Mouse (Mus musculus) MEL (cell line): Measurements from ENCODE around the gene Gm20388. TPM values are rescaled to one million over a fixed set of nuclear protein-coding genes. Genes with fewer than 3 reads are reported as not detected.
A peak's percentile ranks its signal among the peaks of the same experiment; 100 is the strongest.

ENCODE experiments used
- DNase-seq: peaks from one replicate; pipeline ENCODE4 v3.0.0; 2011; ENCODE audit warnings: low read depth, low spot score
- H3K27ac ChIP-seq: 2 replicates; pipeline ENCODE4 v1.5.1; 2012; ENCODE audit warnings: low read depth, mild to moderate bottlenecking, control low read depth, low read length, moderate library complexity; ENCODE audit not compliant: control insufficient read depth
- H3K27me3 ChIP-seq, 2 experiments: fragments of 150-350 bp in 1 of 2; sonication (generic) in 1 of 2; 2 replicates each; pipeline ENCODE4 v1.6.1; 2012; ENCODE audit warnings: low read length in 2 of 2, mild to moderate bottlenecking in 2 of 2, improper control_type of control experiment in 1 of 2, moderate library complexity in 1 of 2; ENCODE audit not compliant: insufficient read depth in 2 of 2, control insufficient read depth in 1 of 2
- H3K36me3 ChIP-seq, 2 experiments: 2 replicates each; pipeline ENCODE4 v1.6.1; 2012 to 2014; ENCODE audit warnings: low read length in 2 of 2, improper control_type of control experiment in 1 of 2, inconsistent platforms in 1 of 2, mild to moderate bottlenecking in 1 of 2; ENCODE audit not compliant: insufficient read depth in 2 of 2, control insufficient read depth in 1 of 2
- H3K4me1 ChIP-seq, 2 experiments: fragments of 150-350 bp in 1 of 2; sonication (generic) in 1 of 2; 2 replicates each; pipeline ENCODE4 v1.6.1; 2012; ENCODE audit warnings: low read length in 2 of 2, improper control_type of control experiment in 1 of 2, mild to moderate bottlenecking in 1 of 2; ENCODE audit not compliant: insufficient read depth in 2 of 2, control insufficient read depth in 1 of 2
- H3K4me3 ChIP-seq, 2 experiments: fragments of 150-350 bp in 1 of 2; sonication (generic) in 1 of 2; 2 replicates each; pipeline ENCODE4 v1.5.1; 2012; ENCODE audit warnings: low read depth in 2 of 2, low read length in 2 of 2, mild to moderate bottlenecking in 2 of 2, moderate library complexity in 2 of 2, control low read depth in 1 of 2, improper control_type of control experiment in 1 of 2; ENCODE audit not compliant: control insufficient read depth in 1 of 2, insufficient read depth in 1 of 2
- H3K79me2 ChIP-seq: 2 replicates; pipeline ENCODE4 v1.6.1; 2012; ENCODE audit warnings: mild to moderate bottlenecking, low read length, moderate library complexity; ENCODE audit not compliant: control insufficient read depth, poor library complexity, insufficient read depth
- H3K9ac ChIP-seq: 2 replicates; pipeline ENCODE4 v1.6.1; 2012; ENCODE audit warnings: low read depth, mild to moderate bottlenecking, control low read depth, low read length, moderate library complexity; ENCODE audit not compliant: control insufficient read depth, poor library complexity, severe bottlenecking
- H3K9me3 ChIP-seq: fragments of 150-350 bp; sonication (generic); replicated peaks from 2 replicates; pipeline ENCODE4 v1.6.1; 2012; ENCODE audit warnings: mild to moderate bottlenecking, low read length, improper control_type of control experiment, moderate library complexity; ENCODE audit not compliant: insufficient read depth
- BHLHE40 ChIP-seq: IDR thresholded peaks from 2 replicates; pipeline ENCODE4 v1.6.1; 2012; ENCODE audit warnings: low read depth, mild to moderate bottlenecking, inconsistent platforms, low read length, improper control_type of control experiment, borderline replicate concordance
- CHD1 ChIP-seq: IDR thresholded peaks from 2 replicates; pipeline ENCODE4 v1.6.1; 2012; ENCODE audit warnings: low read depth, mild to moderate bottlenecking, inconsistent platforms, low read length, improper control_type of control experiment
- ELF1 ChIP-seq: IDR thresholded peaks from 2 replicates; pipeline ENCODE4 v1.6.1; 2014; ENCODE audit warnings: low read depth, mild to moderate bottlenecking, inconsistent platforms, low read length, improper control_type of control experiment, moderate library complexity
- GABPA ChIP-seq: IDR thresholded peaks from 2 replicates; pipeline ENCODE4 v1.6.1; 2012; ENCODE audit warnings: low read depth, mild to moderate bottlenecking, inconsistent platforms, low read length, improper control_type of control experiment, moderate library complexity
- MEF2A ChIP-seq: IDR thresholded peaks from 2 replicates; pipeline ENCODE4 v1.6.1; 2014; ENCODE audit warnings: low read depth, mild to moderate bottlenecking, inconsistent platforms, low read length, improper control_type of control experiment; ENCODE audit not compliant: poor library complexity, insufficient replicate concordance, severe bottlenecking; ENCODE audit errors: extremely low read depth
- MYC ChIP-seq: IDR thresholded peaks from 2 replicates; pipeline ENCODE4 v1.6.1; 2011; ENCODE audit warnings: low read depth, mild to moderate bottlenecking, low read length, improper control_type of control experiment, moderate library complexity
- NELFE ChIP-seq: IDR thresholded peaks from 2 replicates; pipeline ENCODE4 v1.6.1; 2011; ENCODE audit warnings: low read depth, low read length, improper control_type of control experiment
- NRF1 ChIP-seq: IDR thresholded peaks from 2 replicates; pipeline ENCODE4 v1.6.1; 2014; ENCODE audit warnings: low read depth, mild to moderate bottlenecking, inconsistent platforms, low read length, improper control_type of control experiment, moderate library complexity; ENCODE audit not compliant: poor library complexity, insufficient read depth, severe bottlenecking
- POLR2A ChIP-seq, 2 experiments: IDR thresholded peaks; 2 replicates each; pipeline ENCODE4 v1.6.1; 2011 to 2012; ENCODE audit warnings: low read length in 2 of 2, mild to moderate bottlenecking in 2 of 2, control low read depth in 1 of 2, improper control_type of control experiment in 1 of 2, low read depth in 1 of 2, moderate library complexity in 1 of 2; ENCODE audit not compliant: control insufficient read depth in 1 of 2, insufficient read depth in 1 of 2, poor library complexity in 1 of 2
- POLR2AphosphoS2 ChIP-seq: IDR thresholded peaks from 2 replicates; pipeline ENCODE4 v1.6.1; 2011; ENCODE audit warnings: low read length, improper control_type of control experiment
- POLR2AphosphoS5 ChIP-seq: IDR thresholded peaks from 2 replicates; pipeline ENCODE4 v1.6.1; 2012; ENCODE audit warnings: low read depth, borderline replicate concordance, mild to moderate bottlenecking, inconsistent platforms, low read length, moderate library complexity, mixed read lengths
- RAD21 ChIP-seq: IDR thresholded peaks from 2 replicates; pipeline ENCODE4 v1.6.1; 2011; ENCODE audit warnings: mild to moderate bottlenecking, low read depth, low read length, improper control_type of control experiment
- RCOR1 ChIP-seq: IDR thresholded peaks from 2 replicates; pipeline ENCODE4 v1.6.1; 2012; ENCODE audit warnings: low read depth, mild to moderate bottlenecking, inconsistent platforms, low read length, improper control_type of control experiment
- SMC3 ChIP-seq: IDR thresholded peaks from 2 replicates; pipeline ENCODE4 v1.6.1; 2011; ENCODE audit warnings: low read depth, low read length, improper control_type of control experiment
- TBP ChIP-seq: IDR thresholded peaks from 2 replicates; pipeline ENCODE4 v1.8.0; 2011; ENCODE audit warnings: low read depth, low read length, improper control_type of control experiment
- UBTF ChIP-seq: IDR thresholded peaks from 2 replicates; pipeline ENCODE4 v1.6.1; 2012; ENCODE audit warnings: low read depth, mild to moderate bottlenecking, inconsistent platforms, low read length, improper control_type of control experiment, moderate library complexity, borderline replicate concordance; ENCODE audit not compliant: insufficient read depth
- USF2 ChIP-seq, 2 experiments: IDR thresholded peaks; 2 replicates each; pipeline ENCODE4 v1.6.1; 2011 to 2012; ENCODE audit warnings: improper control_type of control experiment in 2 of 2, low read length in 2 of 2, borderline replicate concordance in 1 of 2, inconsistent platforms in 1 of 2, low read depth in 1 of 2, mild to moderate bottlenecking in 1 of 2; ENCODE audit not compliant: insufficient read depth in 1 of 2
- ZC3H11A ChIP-seq: IDR thresholded peaks from 2 replicates; pipeline ENCODE4 v1.6.1; 2012; ENCODE audit warnings: low read depth, mild to moderate bottlenecking, inconsistent platforms, low read length, improper control_type of control experiment
- ZKSCAN1 ChIP-seq: IDR thresholded peaks from 2 replicates; pipeline ENCODE4 v1.6.1; 2012; ENCODE audit warnings: low read depth, mild to moderate bottlenecking, inconsistent platforms, low read length, improper control_type of control experiment, moderate library complexity
- ZNF384 ChIP-seq: IDR thresholded peaks from 2 replicates; pipeline ENCODE4 v1.6.1; 2012; ENCODE audit warnings: low read depth, mild to moderate bottlenecking, inconsistent platforms, low read length, improper control_type of control experiment
- polyA plus RNA-seq, 2 experiments: library from polyadenylated mRNA; stranded (reverse) in 1 of 2; unstranded in 1 of 2; fragments of >175 nt in 1 of 2; fragments of >200 nt in 1 of 2; gene quantifications; 2 replicates each; pipeline versions ENCODE4 v1.2.1 to v1.2.4; 2012; ENCODE audit warnings: low replicate concordance in 2 of 2, low read depth in 1 of 2; ENCODE audit not compliant: insufficient read length in 2 of 2, insufficient read depth in 1 of 2, missing spikeins in 1 of 2
- total RNA-seq: library from RNA; depleted of rRNA; stranded (reverse); fragments of 300-350 nt; gene quantifications from 2 replicates; pipeline ENCODE4 v1.2.3, GENCODE M21; 2012

The Gm20388 gene
- total and polyA plus RNA-seq, 3 experiments: 11.1 to 17.8 TPM; not detected in 1

DNA sequence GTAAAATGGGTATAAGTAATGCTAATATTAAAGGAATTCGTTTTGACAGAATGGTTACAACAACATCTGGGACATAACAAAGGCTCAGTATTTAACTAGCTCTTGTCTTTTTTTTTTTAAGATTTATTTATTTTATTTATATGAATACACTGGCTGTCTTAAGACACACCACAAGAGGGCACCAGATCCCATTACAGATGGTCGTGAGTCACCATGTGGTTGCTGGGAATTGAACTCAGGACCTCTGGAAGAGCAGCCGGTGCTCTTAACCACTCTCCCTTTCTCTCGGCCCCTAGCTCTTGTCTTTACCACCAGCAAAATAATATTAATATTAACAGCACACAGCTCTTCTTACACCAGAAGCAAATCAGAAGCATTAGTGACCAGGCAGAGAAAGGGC, 3742.0 kb downstream of the Gm20388 start:
- H3K79me2 ChIP-seq: no peaks in the 10 kb centered on the region
- H3K36me3 ChIP-seq: no peaks in the 10 kb centered on the region
- TF ChIP-seq MYC (no peak), POLR2A (IDR thresholded peaks at IDR 0.05; ENCODE audit: control insufficient read depth in 1 of 2, insufficient read depth in 1 of 2, low read depth in 1 of 2, low read length in 2 of 2, poor library complexity in 1 of 2) (no peak), BHLHE40 (no peak), CHD1 (no peak), ZNF384 (no peak), ZKSCAN1 (no peak), UBTF (no peak), ELF1 (no peak), TBP (no peak), MEF2A (no peak), NRF1 (no peak), ZC3H11A (no peak), GABPA (no peak), SMC3 (no peak), USF2 (IDR thresholded peaks at IDR 0.05; ENCODE audit: borderline replicate concordance in 1 of 2, insufficient read depth in 1 of 2, low read depth in 1 of 2, low read length in 2 of 2) (no peak), RCOR1 (no peak), NELFE (no peak), POLR2AphosphoS2 (no peak), POLR2AphosphoS5 (no peak), RAD21 (no peak; the same call in 1 of the 2 replicates)
- no peaks in the 10 kb centered on the region for H3K4me1 ChIP-seq
- no peak overlapping the region for H3K27ac ChIP-seq
- no peak overlapping the region for H3K4me3 ChIP-seq
- no peak overlapping the region for H3K9ac ChIP-seq
- H3K9me3 ChIP-seq: no peaks in the 10 kb centered on the region
- no peaks in the 10 kb centered on the region; a peak in 1 of 4 replicates for H3K27me3 ChIP-seq
- DNase-seq: no peak

DNA sequence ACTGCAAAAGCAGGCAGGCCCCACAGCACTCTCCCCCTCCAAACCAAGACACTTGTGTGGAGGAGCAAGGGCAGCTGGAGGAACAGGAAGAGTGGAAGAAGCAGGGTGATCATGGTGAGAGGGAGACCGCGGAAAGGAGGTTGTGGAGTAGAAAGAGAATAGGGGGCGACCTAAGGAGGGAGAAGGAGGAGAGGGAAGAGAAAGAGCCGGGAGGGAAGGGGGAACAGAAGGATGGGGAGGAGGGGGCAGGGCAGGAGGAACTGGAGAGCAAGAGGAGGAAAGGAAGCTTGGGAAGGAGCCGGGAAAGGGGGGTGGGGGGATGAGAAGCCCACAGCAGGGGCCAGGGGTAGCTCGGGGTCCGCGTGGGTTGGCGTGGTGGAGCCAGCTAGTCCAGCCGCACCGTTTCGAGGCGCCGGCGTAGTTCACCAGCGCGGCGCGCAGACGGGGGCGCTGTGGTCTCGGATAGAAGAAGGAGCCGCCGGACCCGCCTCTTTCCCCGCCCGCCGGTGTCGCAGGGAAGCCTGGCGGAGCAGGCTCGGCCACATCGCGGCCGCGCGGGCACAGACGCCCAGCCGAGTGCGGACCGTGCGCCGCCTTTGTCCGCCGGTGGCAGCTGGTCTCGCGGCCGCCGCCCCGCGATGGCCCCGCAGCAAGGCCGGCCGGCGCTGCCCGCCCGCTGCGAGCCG, 3742.8 kb downstream of the Gm20388 start, which contains the start of gene Rhou:
TSS of gene Rhou (plus strand) at position 622 of the 686 bp plus-strand sequence.
- Histone ChIP-seq H3K36me3 (no peaks in the 10 kb centered on the region), H3K27ac (no peak within 1 kb of the TSS)

More for the DNA sequence above, 3742.8 kb downstream of the Gm20388 start, which contains the start of gene Rhou:
- DNase-seq: no peak
- Histone ChIP-seq H3K9me3 (no peaks in the 10 kb centered on the region), H3K4me3 (no peak within 1 kb of the TSS), H3K79me2 (no peaks in the 10 kb centered on the region), H3K4me1 (no peaks in the 10 kb centered on the region), H3K27me3 (no peaks in the 10 kb centered on the region), H3K9ac (no peak within 1 kb of the TSS)
- TF ChIP-seq POLR2A (IDR thresholded peaks at IDR 0.05; ENCODE audit: control insufficient read depth in 1 of 2, insufficient read depth in 1 of 2, low read depth in 1 of 2, low read length in 2 of 2, poor library complexity in 1 of 2): peak in 1 of 2 experiments; percentile 21; a peak in 1 of 4 replicates
- no peak for TF ChIP-seq ELF1
